Mouse (Mus musculus) neural tube, embryonic 15.5 days (tissue): Measurements from ENCODE around the gene Palld. TPM values are rescaled to one million over a fixed set of nuclear protein-coding genes. Genes with fewer than 3 reads are reported as not detected.

Experiments
- ATAC-seq: fragments of 200-750 bp; cut with Nextera tagmentation; 2 replicates; pipeline ENCODE4 v1.8.0; 2017; ENCODE audit warnings: mild to moderate bottlenecking, moderate TSS enrichment, moderate library complexity; ENCODE audit not compliant: low FRiP score
- H3K27ac ChIP-seq: fragments of 300-500 bp; sonication (generic); replicated peaks from 2 replicates; pipeline ENCODE4 v1.5.1; 2015; ENCODE audit warnings: mild to moderate bottlenecking, inconsistent platforms
- H3K27me3 ChIP-seq: fragments of 300-500 bp; sonication (generic); replicated peaks from 2 replicates; pipeline ENCODE4 v1.6.1; 2015; ENCODE audit warnings: inconsistent platforms
- H3K36me3 ChIP-seq: fragments of 300-500 bp; sonication (generic); 2 replicates; pipeline ENCODE4 v1.6.1; 2015; ENCODE audit warnings: inconsistent platforms
- H3K4me1 ChIP-seq: fragments of 300-500 bp; sonication (generic); 2 replicates; pipeline ENCODE4 v1.6.1; 2015; ENCODE audit warnings: inconsistent platforms
- H3K4me2 ChIP-seq: fragments of 300-500 bp; sonication (generic); 2 replicates; pipeline ENCODE4 v1.6.1; 2015; ENCODE audit warnings: inconsistent platforms, mild to moderate bottlenecking, moderate library complexity
- H3K4me3 ChIP-seq: fragments of 300-500 bp; sonication (generic); replicated peaks from 2 replicates; pipeline ENCODE4 v1.5.1; 2015; ENCODE audit warnings: mild to moderate bottlenecking, inconsistent platforms
- H3K9ac ChIP-seq: fragments of 300-500 bp; sonication (generic); replicated peaks from 2 replicates; pipeline ENCODE4 v1.6.1; 2015; ENCODE audit warnings: mild to moderate bottlenecking, inconsistent platforms
- H3K9me3 ChIP-seq: fragments of 300-500 bp; sonication (generic); replicated peaks from 2 replicates; pipeline ENCODE4 v1.6.1; 2016; ENCODE audit warnings: inconsistent platforms
- WGBS: fragments of 180-500 bp; shearing (Covaris S2); methylation state at CpG from one replicate; pipeline ENCODE4 v1.1.7; 2015; ENCODE audit warnings: mixed read lengths; 5-methylcytosine and 5-hydroxymethylcytosine counted together
- polyA plus RNA-seq: library from polyadenylated mRNA; unstranded; fragments of >200 nt; fragmentation: Nextera tagmentation; extraction: Ambion mirVana; gene quantifications from 2 replicates; pipeline ENCODE4 v1.2.1, GENCODE M21; 2015

The Palld gene
- polyA plus RNA-seq, 1 experiment from 2014 or later = 16.0 TPM

DNA sequence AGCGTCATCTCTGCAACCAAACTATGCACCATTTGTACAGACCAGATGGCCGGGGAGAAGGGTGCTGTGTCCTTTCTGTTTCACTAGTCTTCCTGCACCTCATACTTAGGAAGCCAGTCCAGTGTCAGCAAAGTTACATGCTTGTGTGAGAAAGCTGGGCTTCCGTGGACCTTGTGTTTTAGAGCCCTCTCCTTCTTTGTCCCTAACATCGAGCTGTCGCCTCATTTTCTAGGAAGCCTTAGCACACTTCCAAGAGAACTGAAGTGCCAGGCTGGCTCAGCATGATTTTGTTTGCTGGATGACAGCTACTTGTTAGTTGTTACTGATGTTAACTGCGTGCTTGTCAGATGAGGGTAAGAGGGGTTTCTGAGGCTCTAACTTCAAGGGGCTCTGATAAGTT lies 329.8 kb downstream of the Palld start:
- no peak overlapping the region for H3K9ac ChIP-seq
- no peak for ATAC-seq
- H3K4me3 ChIP-seq = no peak overlapping the region
- no peaks in the 10 kb centered on the region for H3K27me3 ChIP-seq
- H3K4me2 ChIP-seq = no peak overlapping the region
- H3K27ac ChIP-seq = no peak overlapping the region
- no peaks in the 10 kb centered on the region for H3K4me1 ChIP-seq
- WGBS = 92% methylated on average over 6 of the region's 6 CpGs
- no peaks in the 10 kb centered on the region for H3K36me3 ChIP-seq
- H3K9me3 ChIP-seq = no peaks in the 10 kb centered on the region

DNA sequence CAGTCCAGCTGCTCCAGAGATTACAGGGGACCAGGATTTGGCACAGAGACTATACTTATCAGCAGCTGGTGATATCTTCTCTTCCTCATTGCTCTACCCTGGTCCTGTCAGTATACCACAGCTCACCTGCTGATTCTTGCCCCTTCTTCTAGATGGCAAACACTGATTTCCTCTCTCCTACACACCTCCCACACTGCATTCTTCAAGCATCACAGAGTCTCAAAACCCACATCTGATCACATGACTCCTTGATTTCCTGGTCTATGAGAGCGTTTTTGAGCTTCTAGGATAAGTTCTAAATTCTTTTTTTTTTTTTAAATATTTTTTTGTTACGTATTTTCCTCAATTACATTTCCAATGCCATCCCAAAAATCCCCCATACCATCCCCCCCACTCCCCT lies 331.9 kb downstream of the Palld start:
- Histone ChIP-seq H3K4me2 (no peak overlapping the region), H3K4me3 (no peak overlapping the region), H3K27ac (no peak overlapping the region), H3K9ac (no peak overlapping the region), H3K36me3 (no peaks in the 10 kb centered on the region), H3K9me3 (no peaks in the 10 kb centered on the region), H3K4me1 (no peaks in the 10 kb centered on the region), H3K27me3 (no peaks in the 10 kb centered on the region)
- 94% methylated on average over 2 of the region's 2 CpGs for WGBS
- ATAC-seq = no peak

DNA sequence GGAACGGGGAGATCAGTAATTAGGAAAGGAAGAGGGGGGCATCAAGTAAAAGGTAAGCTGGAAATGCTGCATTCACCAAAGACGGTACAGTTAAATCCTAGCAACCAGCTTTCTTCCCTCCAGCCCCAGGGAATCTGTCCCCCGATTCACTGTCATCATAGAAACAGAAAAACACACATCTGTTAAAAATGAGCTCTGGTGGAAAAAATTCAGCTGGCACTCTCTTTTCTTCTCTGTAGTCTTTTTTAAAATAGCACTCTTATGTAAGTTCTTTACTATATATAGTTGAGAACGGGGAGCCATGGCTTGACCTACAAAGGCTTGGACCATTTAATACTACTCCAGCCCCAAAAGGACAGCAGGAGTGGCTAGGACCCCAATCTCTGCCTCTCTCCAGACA lies 332.8 kb downstream of the Palld start:
- Histone ChIP-seq H3K9me3 (no peaks in the 10 kb centered on the region), H3K27me3 (no peaks in the 10 kb centered on the region), H3K4me1 (no peaks in the 10 kb centered on the region), H3K36me3 (no peaks in the 10 kb centered on the region), H3K9ac (no peak overlapping the region), H3K4me3 (no peak overlapping the region), H3K4me2 (no peak overlapping the region), H3K27ac (no peak overlapping the region)
- 52% methylated on average over 4 of the region's 4 CpGs for WGBS
- ATAC-seq = no peak

DNA sequence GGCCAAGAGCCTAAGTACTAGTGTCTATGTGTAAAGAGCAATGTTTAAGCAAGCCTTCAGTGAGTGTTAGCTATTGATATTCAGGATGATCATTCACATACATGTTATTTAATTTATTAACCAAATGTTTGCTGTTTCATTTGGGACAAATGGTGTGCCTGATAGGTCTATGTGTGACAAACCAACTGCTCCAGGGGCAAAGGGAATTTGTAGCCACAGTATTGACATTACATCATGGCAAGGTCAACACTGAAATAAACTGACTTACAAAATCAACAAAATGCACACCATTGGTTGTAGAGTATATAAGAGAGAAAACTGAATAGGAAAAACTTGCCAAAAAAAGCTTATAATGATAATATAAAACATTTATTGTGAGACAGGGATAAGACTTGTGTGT lies 333.3 kb downstream of the Palld start:
- ATAC-seq = no peak
- H3K9me3 ChIP-seq = no peaks in the 10 kb centered on the region
- no peaks in the 10 kb centered on the region for H3K36me3 ChIP-seq
- no peak overlapping the region for H3K27ac ChIP-seq
- no peak overlapping the region for H3K4me2 ChIP-seq
- H3K9ac ChIP-seq = no peak overlapping the region
- H3K27me3 ChIP-seq = no peaks in the 10 kb centered on the region
- H3K4me3 ChIP-seq = no peak overlapping the region
- no peaks in the 10 kb centered on the region for H3K4me1 ChIP-seq

DNA sequence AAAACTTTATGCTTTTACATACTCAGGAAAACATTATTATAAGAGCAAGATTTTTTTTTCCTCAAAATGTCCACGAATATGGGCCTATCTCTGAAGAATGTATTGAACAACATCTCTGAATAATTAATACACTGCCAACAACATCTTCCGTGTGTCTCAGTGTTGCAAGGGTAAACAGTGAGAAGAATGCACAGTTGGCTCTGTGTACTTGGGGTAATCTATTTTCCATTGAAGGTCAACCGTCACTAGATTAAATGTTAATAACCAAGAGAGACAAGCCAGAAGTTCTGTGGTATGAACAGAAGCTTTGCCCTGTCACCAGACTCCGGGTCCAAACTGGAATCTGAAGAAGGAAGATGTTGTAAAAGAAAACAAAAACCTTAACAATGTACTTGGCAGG lies 339.1 kb downstream of the Palld start:
- Histone ChIP-seq H3K36me3 (no peaks in the 10 kb centered on the region), H3K9me3 (no peaks in the 10 kb centered on the region), H3K4me1 (no peaks in the 10 kb centered on the region), H3K4me2 (no peak overlapping the region), H3K4me3 (no peak overlapping the region), H3K27ac (no peak overlapping the region), H3K27me3 (no peaks in the 10 kb centered on the region), H3K9ac (no peak overlapping the region)
- 74% methylated on average over 4 of the region's 4 CpGs for WGBS
- ATAC-seq = no peak

DNA sequence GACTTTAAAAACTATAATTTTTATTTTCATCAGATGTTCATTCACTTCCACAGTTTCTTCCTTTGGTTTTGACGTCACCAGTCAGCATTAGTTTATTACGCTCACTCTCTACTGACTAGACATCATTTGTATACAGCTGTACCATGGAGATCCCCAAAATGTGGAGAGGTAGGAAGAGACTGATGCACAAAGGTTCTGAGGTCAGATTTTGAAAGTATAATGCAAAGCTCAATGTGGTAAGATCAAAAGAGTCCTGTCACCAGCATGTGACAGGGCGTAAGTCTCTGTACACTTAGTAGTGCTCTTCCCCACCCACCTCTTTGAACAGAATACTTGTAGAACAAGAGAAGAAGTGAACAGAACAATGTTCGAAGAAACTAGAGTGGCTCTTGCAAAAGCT lies 339.9 kb downstream of the Palld start:
- H3K9ac ChIP-seq = no peak overlapping the region
- H3K4me2 ChIP-seq = no peak overlapping the region
- 90% methylated on average over 4 of the region's 4 CpGs for WGBS

DNA sequence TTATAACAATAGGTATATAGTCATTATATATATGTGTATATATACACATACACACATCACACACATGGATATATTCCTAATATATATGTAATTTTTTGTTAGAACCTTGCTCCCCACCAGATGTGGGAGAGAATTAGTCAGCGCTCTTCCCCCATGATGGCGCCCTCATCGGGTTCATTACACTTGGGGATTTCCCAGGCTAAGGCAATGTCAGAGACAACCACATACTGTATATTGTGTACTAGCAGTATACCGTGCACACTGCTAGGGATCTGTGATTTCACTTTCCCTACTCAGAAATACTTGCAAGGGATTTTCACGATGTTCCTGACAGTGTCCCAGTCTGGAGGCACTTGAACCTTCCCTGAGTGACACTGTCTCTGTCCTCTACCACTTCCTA lies 341.3 kb downstream of the Palld start:
- Histone ChIP-seq H3K4me2 (no peak overlapping the region), H3K27me3 (no peaks in the 10 kb centered on the region), H3K27ac (no peak overlapping the region), H3K4me3 (no peak overlapping the region), H3K36me3 (no peaks in the 10 kb centered on the region), H3K9ac (no peak overlapping the region), H3K4me1 (no peaks in the 10 kb centered on the region), H3K9me3 (no peaks in the 10 kb centered on the region)
- no peak for ATAC-seq
- WGBS = 95% methylated on average over 5 of the region's 5 CpGs

More for the DNA sequence above, 339.9 kb downstream of the Palld start:
- H3K4me3 ChIP-seq = no peak overlapping the region
- H3K27me3 ChIP-seq = no peaks in the 10 kb centered on the region
- H3K36me3 ChIP-seq = no peaks in the 10 kb centered on the region
- no peak for ATAC-seq
- H3K9me3 ChIP-seq = no peaks in the 10 kb centered on the region
- no peaks in the 10 kb centered on the region for H3K4me1 ChIP-seq
- no peak overlapping the region for H3K27ac ChIP-seq

DNA sequence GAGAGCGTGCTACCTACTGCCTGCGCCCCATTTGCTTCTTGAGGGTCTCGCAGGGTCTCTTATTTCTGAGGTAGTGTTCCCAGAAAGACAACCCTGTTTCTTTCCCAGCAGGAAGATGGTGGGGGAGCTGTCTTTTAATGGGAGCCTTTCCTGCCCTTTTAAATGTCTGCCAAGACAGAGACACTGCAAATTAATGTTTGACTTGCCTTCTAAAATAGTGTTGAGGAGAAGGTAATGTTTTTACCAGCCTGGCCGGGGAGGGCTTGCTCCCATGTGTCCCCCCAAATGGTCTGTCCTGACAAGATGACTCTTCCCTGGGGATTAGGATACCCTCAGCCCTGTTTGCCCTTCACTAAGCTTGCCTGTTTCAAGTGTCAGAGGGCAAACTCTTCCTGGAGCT lies 342.5 kb downstream of the Palld start:
- Histone ChIP-seq H3K4me1 (no peaks in the 10 kb centered on the region), H3K4me3 (no peak overlapping the region), H3K36me3 (no peaks in the 10 kb centered on the region), H3K4me2 (no peak overlapping the region), H3K9me3 (no peaks in the 10 kb centered on the region), H3K27ac (no peak overlapping the region), H3K9ac (no peak overlapping the region), H3K27me3 (no peaks in the 10 kb centered on the region)
- ATAC-seq = no peak
- 96% methylated on average over 4 of the region's 4 CpGs for WGBS

DNA sequence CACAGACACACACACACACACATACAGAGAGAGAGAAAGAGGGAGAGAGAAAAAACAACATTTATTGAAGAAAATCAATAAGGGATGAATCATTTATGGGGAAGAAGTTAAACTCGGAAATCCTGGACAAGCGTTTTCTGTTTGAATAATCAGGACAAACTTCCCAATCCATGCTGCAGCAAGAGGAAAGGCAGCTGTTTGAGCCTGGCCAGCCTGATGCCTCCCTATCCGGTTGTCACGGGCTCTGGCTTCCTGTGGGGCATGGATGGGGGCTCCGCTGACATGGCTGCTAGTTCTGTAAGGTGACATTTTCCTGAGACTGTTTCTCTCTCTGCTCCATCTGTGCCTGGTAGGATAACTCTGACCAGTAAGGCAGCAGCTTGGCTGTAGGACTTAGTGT lies 343.0 kb downstream of the Palld start:
- no peaks in the 10 kb centered on the region for H3K9me3 ChIP-seq
- no peak for ATAC-seq

DNA sequence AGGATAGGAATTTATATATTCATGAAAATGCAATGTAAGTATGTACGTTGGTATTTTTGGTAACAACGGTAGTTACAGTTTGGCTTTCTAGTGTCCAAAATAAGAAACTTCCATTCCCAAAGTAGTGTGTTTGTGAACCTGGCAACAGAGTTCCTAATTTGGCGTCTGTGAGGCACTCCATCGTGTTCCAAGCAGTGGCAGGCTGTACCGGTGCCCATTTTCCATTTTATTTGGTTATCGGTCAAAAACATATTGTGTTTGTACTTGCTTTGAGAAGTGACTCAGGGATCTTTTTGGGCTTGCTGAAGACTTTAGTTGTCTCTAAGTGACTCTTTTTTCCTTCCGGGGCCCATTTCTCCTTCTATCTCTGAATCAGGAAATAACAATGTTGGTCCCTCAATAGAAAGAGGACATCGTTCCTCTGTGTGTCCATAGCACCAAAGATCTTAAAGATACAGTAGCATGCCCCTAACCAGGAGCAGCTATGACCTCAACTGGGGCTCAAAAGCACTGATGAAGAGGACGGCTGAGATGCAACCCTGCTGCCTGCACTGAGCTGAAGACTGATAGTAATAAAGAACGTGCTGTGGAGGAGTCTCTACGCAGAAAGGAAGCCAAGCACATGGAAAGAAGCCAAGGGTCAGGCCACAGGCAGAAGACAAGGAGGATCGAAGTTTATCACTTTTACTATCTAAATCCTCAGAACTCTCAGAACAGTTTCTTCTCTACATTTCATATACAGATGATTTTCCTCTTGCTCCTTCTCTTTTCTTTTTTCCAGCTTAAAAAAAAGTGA lies 344.2 kb downstream of the Palld start:
- Histone ChIP-seq H3K4me2 (no peak overlapping the region), H3K9me3 (no peaks in the 10 kb centered on the region), H3K27me3 (no peaks in the 10 kb centered on the region), H3K9ac (no peak overlapping the region), H3K27ac (no peak overlapping the region), H3K36me3 (no peaks in the 10 kb centered on the region), H3K4me1 (no peaks in the 10 kb centered on the region), H3K4me3 (no peak overlapping the region)
- no peak for ATAC-seq
- WGBS = 83% methylated on average over 12 of the region's 12 CpGs

More for the DNA sequence above, 343.0 kb downstream of the Palld start:
- H3K27ac ChIP-seq = no peak overlapping the region
- WGBS = 88% methylated on average over 5 of the region's 5 CpGs
- no peaks in the 10 kb centered on the region for H3K4me1 ChIP-seq
- no peak overlapping the region for H3K4me3 ChIP-seq
- H3K4me2 ChIP-seq = no peak overlapping the region
- no peaks in the 10 kb centered on the region for H3K27me3 ChIP-seq
- no peak overlapping the region for H3K9ac ChIP-seq
- no peaks in the 10 kb centered on the region for H3K36me3 ChIP-seq

DNA sequence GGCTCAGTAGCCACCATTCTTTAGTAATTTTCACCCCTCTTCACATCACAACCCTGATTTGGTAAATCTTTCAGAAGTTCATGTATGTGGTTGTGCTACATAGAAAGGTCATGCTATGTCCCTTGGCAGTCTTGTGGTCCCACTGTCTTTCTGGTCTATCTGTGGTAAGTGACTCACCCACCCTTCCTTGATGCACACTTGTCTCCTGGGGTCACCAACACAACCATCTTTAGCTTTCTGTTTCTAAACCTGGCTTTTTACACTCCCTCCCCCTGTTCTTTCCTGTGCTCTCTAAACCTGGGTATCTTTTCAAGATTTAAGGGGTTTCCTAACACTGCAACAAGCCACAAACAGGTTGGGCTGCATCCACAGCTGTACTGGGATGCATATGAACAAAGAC lies 345.5 kb downstream of the Palld start:
- no peak overlapping the region for H3K4me3 ChIP-seq
- no peak overlapping the region for H3K27ac ChIP-seq
- no peaks in the 10 kb centered on the region for H3K27me3 ChIP-seq
- no peaks in the 10 kb centered on the region for H3K4me1 ChIP-seq
- no peak for ATAC-seq
- no peak overlapping the region for H3K4me2 ChIP-seq
- no peaks in the 10 kb centered on the region for H3K36me3 ChIP-seq
- no peak overlapping the region for H3K9ac ChIP-seq
- H3K9me3 ChIP-seq = no peaks in the 10 kb centered on the region

DNA sequence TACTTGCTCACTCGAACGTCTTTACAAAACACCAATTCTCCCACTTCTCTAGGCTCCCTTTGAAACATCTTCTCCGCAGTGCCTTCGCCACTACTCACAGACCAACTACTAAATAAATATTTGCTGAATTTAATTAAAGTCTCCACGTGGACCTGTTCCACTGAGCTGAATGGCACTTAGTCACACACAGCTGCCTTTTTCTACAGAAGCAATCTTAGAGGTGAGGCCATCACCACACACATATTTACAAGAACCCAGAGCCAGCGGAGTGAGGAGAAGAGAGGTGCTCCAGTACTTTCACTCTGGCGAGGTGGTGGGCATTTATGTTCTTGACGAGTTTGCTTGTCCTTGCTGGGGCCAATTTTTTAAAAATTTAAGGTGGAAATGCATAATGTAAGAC lies 346.3 kb downstream of the Palld start:
- Histone ChIP-seq H3K27me3 (no peaks in the 10 kb centered on the region), H3K4me3 (no peak overlapping the region), H3K9me3 (no peaks in the 10 kb centered on the region), H3K4me2 (no peak overlapping the region), H3K9ac (no peak overlapping the region), H3K4me1 (no peaks in the 10 kb centered on the region), H3K36me3 (no peaks in the 10 kb centered on the region), H3K27ac (no peak overlapping the region)
- WGBS = 65% methylated on average over 8 of the region's 8 CpGs
- ATAC-seq = no peak

DNA sequence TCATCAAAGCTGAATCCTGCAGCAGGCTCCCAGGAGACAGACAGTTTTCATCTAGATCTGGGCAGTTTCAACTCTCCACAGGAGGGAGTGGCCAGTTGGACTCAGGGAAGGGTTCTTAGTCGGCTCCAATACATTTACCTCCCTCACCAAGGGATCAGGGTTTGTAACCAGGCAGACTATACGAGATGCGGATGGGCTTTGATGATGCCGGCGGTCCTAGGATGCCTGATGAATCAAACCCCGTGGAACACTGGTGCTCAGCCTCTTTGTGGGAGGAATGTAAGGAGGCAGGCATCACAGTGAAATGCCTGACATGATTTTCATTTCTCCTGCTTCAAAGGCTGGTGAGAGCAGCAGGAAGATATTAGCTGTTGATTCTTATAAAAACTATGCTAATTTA lies 347.1 kb downstream of the Palld start:
- no peak for ATAC-seq
- Histone ChIP-seq H3K9ac (no peak overlapping the region), H3K9me3 (no peaks in the 10 kb centered on the region), H3K4me2 (no peak overlapping the region), H3K27me3 (no peaks in the 10 kb centered on the region), H3K36me3 (no peaks in the 10 kb centered on the region), H3K27ac (no peak overlapping the region), H3K4me3 (no peak overlapping the region), H3K4me1 (no peaks in the 10 kb centered on the region)
- WGBS = 73% methylated on average over 6 of the region's 6 CpGs
